Mouse (Mus musculus) midbrain, embryonic 15.5 days (tissue): Measurements from ENCODE around the gene Zfp612. TPM values are rescaled to one million over a fixed set of nuclear protein-coding genes. Genes with fewer than 3 reads are reported as not detected.
"Not testable (repeated sequence)": the region's sequence is repeated elsewhere in the genome, so short reads cannot be mapped to it uniquely, and the experiment has no call there.

Experiments
- ATAC-seq: fragments of 200-750 bp; cut with Nextera tagmentation; replicated peaks from 2 replicates; pipeline ENCODE4 v1.8.0; 2017; ENCODE audit warnings: moderate TSS enrichment
- H3K27ac ChIP-seq: fragments of 300-500 bp; sonication (generic); 2 replicates; pipeline ENCODE4 v1.5.1; 2015; ENCODE audit warnings: mild to moderate bottlenecking, inconsistent platforms
- H3K27me3 ChIP-seq: fragments of 300-500 bp; sonication (generic); replicated peaks from 2 replicates; pipeline ENCODE4 v1.6.1; 2015; ENCODE audit warnings: inconsistent platforms
- H3K36me3 ChIP-seq: fragments of 300-500 bp; sonication (generic); replicated peaks from 2 replicates; pipeline ENCODE4 v1.6.1; 2015; ENCODE audit warnings: inconsistent platforms
- H3K4me1 ChIP-seq: fragments of 300-500 bp; sonication (generic); 2 replicates; pipeline ENCODE4 v1.6.1; 2015; ENCODE audit warnings: inconsistent platforms
- H3K4me2 ChIP-seq: fragments of 300-500 bp; sonication (generic); 2 replicates; pipeline ENCODE4 v1.6.1; 2015; ENCODE audit warnings: inconsistent platforms, mild to moderate bottlenecking, moderate library complexity
- H3K4me3 ChIP-seq: fragments of 300-500 bp; sonication (generic); 2 replicates; pipeline ENCODE4 v1.5.1; 2015; ENCODE audit warnings: mild to moderate bottlenecking, inconsistent platforms
- H3K9ac ChIP-seq: fragments of 300-500 bp; sonication (generic); 2 replicates; pipeline ENCODE4 v1.6.1; 2015; ENCODE audit warnings: mild to moderate bottlenecking, inconsistent platforms
- H3K9me3 ChIP-seq: fragments of 300-500 bp; sonication (generic); 2 replicates; pipeline ENCODE4 v1.6.1; 2016; ENCODE audit warnings: inconsistent platforms
- WGBS: fragments of 180-500 bp; shearing (Covaris S2); methylation state at CpG from one replicate; pipeline ENCODE4 v1.1.7; 2015; ENCODE audit warnings: mixed read lengths; 5-methylcytosine and 5-hydroxymethylcytosine counted together
- polyA plus RNA-seq: library from polyadenylated mRNA; unstranded; fragments of >200 nt; fragmentation: Nextera tagmentation; extraction: Ambion mirVana; gene quantifications from 2 replicates; pipeline ENCODE4 v1.2.1, GENCODE M21; 2015

Gene Zfp612
- polyA plus RNA-seq, result 24.5 TPM in 2 replicates

GRCm38 (mm10) chr8:110079282-110080221 is at the start of gene Zfp612:
TSS of gene Zfp612 (plus strand) at chr8:110079746.
- Histone ChIP-seq H3K4me3 (peak within 1 kb of the TSS; percentile 55), H3K9ac (peak within 1 kb of the TSS; percentile 80), H3K4me2 (peak within 1 kb of the TSS; percentile 80), H3K27ac (peak within 1 kb of the TSS; percentile 46), H3K9me3 (no peaks in the 10 kb centered on the region), H3K4me1 (peaks cover 22% of the 10 kb centered on the region), H3K36me3 (peaks cover 5% of the 10 kb centered on the region; the same call in 1 of the 2 replicates), H3K27me3 (no peaks in the 10 kb centered on the region)
- peak; percentile 97 for ATAC-seq
- 5% methylated on average over 54 of the region's 54 CpGs for WGBS

- 32% methylated on average over 8 of the region's 8 CpGs for WGBS
- H3K27ac ChIP-seq, H3K36me3 ChIP-seq, H3K27me3 ChIP-seq, H3K9me3 ChIP-seq, ATAC-seq, H3K4me2 ChIP-seq, H3K4me3 ChIP-seq, H3K4me1 ChIP-seq, H3K9ac ChIP-seq: not testable (repeated sequence)
These were observed 45.8 kb upstream of the Zfp612 start for GRCm38 (mm10) chr8:110033771-110034170.

- Histone ChIP-seq H3K4me3 (no peak overlapping the region), H3K9me3 (no peaks in the 10 kb centered on the region), H3K27me3 (no peaks in the 10 kb centered on the region), H3K4me2 (no peak overlapping the region), H3K9ac (no peak overlapping the region), H3K36me3 (no peaks in the 10 kb centered on the region), H3K27ac (no peak overlapping the region), H3K4me1 (peaks cover 4% of the 10 kb centered on the region; the same call in 1 of the 2 replicates)
- 55% methylated on average over 4 of the region's 4 CpGs for WGBS
- no peak for ATAC-seq
These were observed 45.2 kb upstream of the Zfp612 start for GRCm38 (mm10) chr8:110034331-110034730.

- Histone ChIP-seq H3K9me3 (no peaks in the 10 kb centered on the region), H3K27me3 (no peaks in the 10 kb centered on the region), H3K9ac (no peak overlapping the region), H3K27ac (no peak overlapping the region), H3K36me3 (no peaks in the 10 kb centered on the region), H3K4me3 (no peak overlapping the region), H3K4me2 (no peak overlapping the region), H3K4me1 (peaks cover 4% of the 10 kb centered on the region; the same call in 1 of the 2 replicates)
- ATAC-seq, result no peak
- 56% methylated on average over 2 of the region's 2 CpGs for WGBS
These were observed 43.4 kb upstream of the Zfp612 start for GRCm38 (mm10) chr8:110036156-110036555.

GRCm38 (mm10) chr8:110039216-110039615 is 40.3 kb upstream of the Zfp612 start:
- Histone ChIP-seq H3K9ac (no peak overlapping the region), H3K27me3 (no peaks in the 10 kb centered on the region), H3K27ac (no peak overlapping the region), H3K36me3 (no peaks in the 10 kb centered on the region), H3K4me3 (no peak overlapping the region), H3K4me2 (no peak overlapping the region), H3K4me1 (peaks cover 3% of the 10 kb centered on the region; the same call in 1 of the 2 replicates), H3K9me3 (no peaks in the 10 kb centered on the region)
- 47% methylated on average over 7 of the region's 7 CpGs for WGBS
- ATAC-seq, result no peak

- WGBS, result 78% methylated on average over 5 of the region's 5 CpGs
- H3K27me3 ChIP-seq, result no peaks in the 10 kb centered on the region
- no peaks in the 10 kb centered on the region for H3K36me3 ChIP-seq
- no peak within 1 kb of the TSS for H3K4me2 ChIP-seq
- ATAC-seq, result no peak
- H3K4me1 ChIP-seq, result no peaks in the 10 kb centered on the region
- no peak within 1 kb of the TSS for H3K4me3 ChIP-seq
- H3K9ac ChIP-seq, result no peak within 1 kb of the TSS
- no peaks in the 10 kb centered on the region for H3K9me3 ChIP-seq
- H3K27ac ChIP-seq, result no peak within 1 kb of the TSS
These were observed 39.9 kb upstream of the Zfp612 start, which contains the start of gene Chst4 for GRCm38 (mm10) chr8:110039659-110040058. TSS of gene Chst4 (minus strand) at chr8:110039740.

GRCm38 (mm10) chr8:110040509-110040908 is 39.0 kb upstream of the Zfp612 start:
- H3K9me3 ChIP-seq, result no peaks in the 10 kb centered on the region
- no peaks in the 10 kb centered on the region for H3K27me3 ChIP-seq
- H3K9ac ChIP-seq, result no peak overlapping the region
- no peak for ATAC-seq
- H3K36me3 ChIP-seq, result no peaks in the 10 kb centered on the region
- H3K27ac ChIP-seq, result no peak overlapping the region
- WGBS, result 82% methylated on average over 4 of the region's 4 CpGs
- no peak overlapping the region for H3K4me2 ChIP-seq
- H3K4me3 ChIP-seq, result no peak overlapping the region
- no peaks in the 10 kb centered on the region for H3K4me1 ChIP-seq

GRCm38 (mm10) chr8:110051208-110051607 is 28.3 kb upstream of the Zfp612 start:
- 81% methylated on average over 6 of the region's 6 CpGs for WGBS
- no peak overlapping the region for H3K27ac ChIP-seq
- H3K27me3 ChIP-seq, result no peaks in the 10 kb centered on the region
- H3K4me3 ChIP-seq, result no peak overlapping the region
- ATAC-seq, result no peak
- H3K4me1 ChIP-seq, result no peaks in the 10 kb centered on the region
- no peak overlapping the region for H3K9ac ChIP-seq
- H3K4me2 ChIP-seq, result no peak overlapping the region
- no peaks in the 10 kb centered on the region for H3K36me3 ChIP-seq
- H3K9me3 ChIP-seq, result no peaks in the 10 kb centered on the region

GRCm38 (mm10) chr8:110058207-110058606 is 21.3 kb upstream of the Zfp612 start:
- Histone ChIP-seq H3K9me3 (no peaks in the 10 kb centered on the region), H3K4me2 (no peak overlapping the region), H3K4me3 (no peak overlapping the region), H3K27ac (no peak overlapping the region), H3K4me1 (no peaks in the 10 kb centered on the region), H3K27me3 (no peaks in the 10 kb centered on the region), H3K9ac (no peak overlapping the region), H3K36me3 (no peaks in the 10 kb centered on the region)
- no peak for ATAC-seq
- WGBS, result 75% methylated on average over 8 of the region's 8 CpGs

- H3K4me2 ChIP-seq, result no peak overlapping the region
- H3K36me3 ChIP-seq, result no peaks in the 10 kb centered on the region
- no peaks in the 10 kb centered on the region for H3K27me3 ChIP-seq
- no peak overlapping the region for H3K27ac ChIP-seq
- H3K4me3 ChIP-seq, result no peak overlapping the region
- no peak overlapping the region for H3K9ac ChIP-seq
- 85% methylated on average over 9 of the region's 9 CpGs for WGBS
- ATAC-seq, result no peak
- H3K4me1 ChIP-seq, result no peaks in the 10 kb centered on the region
- H3K9me3 ChIP-seq, result no peaks in the 10 kb centered on the region
These were observed 15.4 kb upstream of the Zfp612 start for GRCm38 (mm10) chr8:110064161-110064560.

GRCm38 (mm10) chr8:110064606-110065365 is 14.8 kb upstream of the Zfp612 start:
- Histone ChIP-seq H3K9me3 (no peaks in the 10 kb centered on the region), H3K4me1 (no peaks in the 10 kb centered on the region), H3K36me3 (no peaks in the 10 kb centered on the region), H3K27ac (no peak overlapping the region), H3K27me3 (no peaks in the 10 kb centered on the region), H3K4me3 (no peak overlapping the region), H3K9ac (no peak overlapping the region), H3K4me2 (no peak overlapping the region)
- WGBS, result 93% methylated on average over 18 of the region's 18 CpGs
- no peak for ATAC-seq

GRCm38 (mm10) chr8:110065676-110066075 is 13.9 kb upstream of the Zfp612 start:
- Histone ChIP-seq H3K36me3 (no peaks in the 10 kb centered on the region), H3K9ac (no peak overlapping the region), H3K4me1 (no peaks in the 10 kb centered on the region), H3K4me3 (no peak overlapping the region), H3K4me2 (no peak overlapping the region), H3K9me3 (no peaks in the 10 kb centered on the region), H3K27ac (no peak overlapping the region), H3K27me3 (no peaks in the 10 kb centered on the region)
- WGBS, result 88% methylated on average over 4 of the region's 4 CpGs
- ATAC-seq, result no peak
